ENCODE assay signal across 8 mouse cellular contexts in the genomic region with DNA sequence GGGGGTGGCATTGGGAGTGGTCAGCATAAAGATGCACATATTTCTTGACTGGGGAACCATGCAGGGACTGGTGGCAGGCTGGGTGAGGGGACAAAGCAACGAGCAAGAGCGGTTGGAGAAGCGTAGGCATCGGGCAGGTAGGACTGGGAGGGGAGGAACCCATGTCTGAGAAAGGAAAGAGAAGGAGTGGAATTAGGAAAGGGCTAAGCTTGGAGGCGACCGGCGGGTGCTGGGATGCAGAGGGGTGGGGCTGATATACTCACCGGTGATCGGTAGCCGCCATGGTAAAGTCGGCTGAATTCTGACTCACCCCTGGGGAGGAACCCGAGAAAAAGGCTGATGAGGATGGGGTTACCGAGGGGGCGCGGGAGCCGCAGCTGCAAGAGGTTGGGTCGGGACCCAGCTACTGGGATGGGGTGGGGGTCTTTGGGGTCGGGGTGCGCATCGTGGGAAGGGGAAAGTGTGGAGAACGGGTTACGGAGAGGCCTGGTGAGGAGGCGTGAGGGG. TPM values are rescaled to one million over a fixed set of nuclear protein-coding genes. Genes with fewer than 3 reads are reported as not detected.
DNase-seq lines count a peak whose midpoint lies in the region; ATAC-seq and TF ChIP-seq lines count a peak whose summit lies in the region.

TSS of gene Golga2 (plus strand) at position 51 of the 507 bp plus-strand sequence.

- H3K4me2 ChIP-seq in lung, embryonic 15.5 days, result peak within 1 kb of the TSS; percentile 87
- peak within 1 kb of the TSS; percentile 95 for H3K4me2 ChIP-seq in liver, postnatal 0 days (ENCODE audit: low read depth, low read length)

- H3K27me3 ChIP-seq in lung, embryonic 15.5 days, result no peaks in the 10 kb centered on the region
- H3K27me3 ChIP-seq in liver, postnatal 0 days (ENCODE audit: insufficient read depth, low read length), result no peaks in the 10 kb centered on the region

- no peak for TF ChIP-seq CTCF in liver, postnatal 0 days (IDR thresholded peaks at IDR 0.05; ENCODE audit: low read depth)

- TF ChIP-seq EP300 in liver, postnatal 0 days (IDR thresholded peaks at IDR 0.05; ENCODE audit: low read depth), result no peak

- peak within 1 kb of the TSS; percentile 68 for H3K27ac ChIP-seq in lung, embryonic 15.5 days
- H3K27ac ChIP-seq in liver, postnatal 0 days (ENCODE audit: low read depth), result peak within 1 kb of the TSS; percentile 96

- ATAC-seq in lung, embryonic 15.5 days (ENCODE audit: borderline replicate concordance, extremely low read depth, low FRiP score, low TSS enrichment), result peak; percentile 7; the same call in 1 of the 2 replicates
- no peak for ATAC-seq in inflammation-experienced regulatory T-cells, adult 6 months
- ATAC-seq in liver, postnatal 0 days, result peak; percentile 11

- under 1% methylated on average over 23 of the region's 23 CpGs for WGBS in lung, embryonic 15.5 days
- WGBS in liver, postnatal 0 days (ENCODE audit: insufficient replicate concordance), result 0% methylated on average over 22 of the region's 23 CpGs

- H3K9me3 ChIP-seq in lung, embryonic 15.5 days, result no peaks in the 10 kb centered on the region
- H3K9me3 ChIP-seq in liver, postnatal 0 days (ENCODE audit: low read length), result no peaks in the 10 kb centered on the region

- DNase-seq in lung, postnatal 4 days, result no peak
- peak; percentile 38 to 49 for DNase-seq in adrenal gland, postnatal 36 days
- DNase-seq in gastrocnemius, postnatal 10 days, result no peak
- no peak for DNase-seq in liver, postnatal 0 days
- DNase-seq in urinary bladder, postnatal 36 days (ENCODE audit: low spot score in 2 of 2), result no peak
- no peak for DNase-seq in embryo, embryonic 10 days (ENCODE audit: low spot score)

- peak within 1 kb of the TSS; percentile 84 for H3K4me3 ChIP-seq in lung, embryonic 15.5 days
- peak within 1 kb of the TSS; percentile 90 for H3K4me3 ChIP-seq in liver, postnatal 0 days (ENCODE audit: low read depth, low read length)

- peak within 1 kb of the TSS; percentile 92 for H3K9ac ChIP-seq in lung, embryonic 15.5 days
- peak within 1 kb of the TSS; percentile 95 for H3K9ac ChIP-seq in liver, postnatal 0 days (replicated peaks)

- peaks cover 22% of the 10 kb centered on the region for H3K36me3 ChIP-seq in lung, embryonic 15.5 days
- H3K36me3 ChIP-seq in liver, postnatal 0 days (replicated peaks; ENCODE audit: insufficient read depth, low read length), result peaks cover 19% of the 10 kb centered on the region

- peaks cover 18% of the 10 kb centered on the region for H3K4me1 ChIP-seq in lung, embryonic 15.5 days
- peaks cover 28% of the 10 kb centered on the region for H3K4me1 ChIP-seq in liver, postnatal 0 days (ENCODE audit: insufficient read depth)

RNA-seq across cellular contexts. Expression of gene Golga2, which starts in this region (rescaled TPM):
- polyA plus RNA-seq in lung, embryonic 15.5 days (2015; fragmentation: Nextera tagmentation; extraction: Ambion mirVana), result 22.8 and 24.3 TPM in 2 replicates
- 10 to 100 TPM; 73.0 to 74.2 TPM for total RNA-seq in adrenal gland, postnatal 36 days (2021)
- total RNA-seq in gastrocnemius, postnatal 10 days (2021), result 10 to 100 TPM; 71.3 to 76.5 TPM
- 10 to 100 TPM; 17.4 to 21.7 (median 21.4) TPM for polyA plus RNA-seq in inflammation-experienced regulatory T-cells, adult 6 months (2017; shearing (Covaris generic))
- 5.8 and 7.0 TPM in 2 replicates for polyA plus RNA-seq in liver, postnatal 0 days (2015; fragmentation: Nextera tagmentation; extraction: Ambion mirVana)

Comparison
In these comparisons a context has a peak if more than half of its experiments do, and no peak if none do; other contexts are left out.
1. DNase-seq: peak in adrenal gland, postnatal 36 days (2 of 2); none in lung, postnatal 4 days (0 of 2), gastrocnemius, postnatal 10 days (single experiment), liver, postnatal 0 days (single experiment), urinary bladder, postnatal 36 days (0 of 2) and embryo, embryonic 10 days (single experiment).